Mouse (Mus musculus) cortical plate, adult 2 months (tissue): ENCODE data around the gene Rlbp1. TPM values are rescaled to one million over a fixed set of nuclear protein-coding genes. Genes with fewer than 3 reads are reported as not detected.

Experiments
- H3K27ac ChIP-seq: fragments of 200-500 bp; 2 replicates; pipeline ENCODE4 v1.5.1; 2012; ENCODE audit warnings: low read length, control low read depth, inconsistent platforms; ENCODE audit not compliant: insufficient read depth
- H3K4me1 ChIP-seq: fragments of 200-500 bp; 2 replicates; pipeline ENCODE4 v1.6.1; 2011; ENCODE audit warnings: low read length; ENCODE audit not compliant: control insufficient read depth, insufficient read depth
- H3K4me3 ChIP-seq: fragments of 200-500 bp; 2 replicates; pipeline ENCODE4 v1.5.1; 2011; ENCODE audit warnings: mild to moderate bottlenecking, low read length, control low read depth; ENCODE audit not compliant: insufficient read depth
- CTCF ChIP-seq: fragments of 200-500 bp; IDR thresholded peaks from 2 replicates; pipeline ENCODE4 v1.5.1; 2011; ENCODE audit warnings: mild to moderate bottlenecking, control low read depth, low read length; ENCODE audit not compliant: insufficient read depth; ENCODE audit errors: extremely low read depth
- POLR2A ChIP-seq: fragments of 200-500 bp; IDR thresholded peaks from 2 replicates; pipeline ENCODE4 v1.6.1; 2011; ENCODE audit warnings: mild to moderate bottlenecking, low read length, control low read depth; ENCODE audit not compliant: insufficient read depth; ENCODE audit errors: extremely low read depth
- polyA plus RNA-seq: library from polyadenylated mRNA; depleted of rRNA; stranded (reverse); fragments of >200 nt; gene quantifications from 2 replicates; pipeline ENCODE4 v1.2.3, GENCODE M21; 2012; rRNA removed

The Rlbp1 gene
- polyA plus RNA-seq, 1 experiment = 28.1 TPM

DNA sequence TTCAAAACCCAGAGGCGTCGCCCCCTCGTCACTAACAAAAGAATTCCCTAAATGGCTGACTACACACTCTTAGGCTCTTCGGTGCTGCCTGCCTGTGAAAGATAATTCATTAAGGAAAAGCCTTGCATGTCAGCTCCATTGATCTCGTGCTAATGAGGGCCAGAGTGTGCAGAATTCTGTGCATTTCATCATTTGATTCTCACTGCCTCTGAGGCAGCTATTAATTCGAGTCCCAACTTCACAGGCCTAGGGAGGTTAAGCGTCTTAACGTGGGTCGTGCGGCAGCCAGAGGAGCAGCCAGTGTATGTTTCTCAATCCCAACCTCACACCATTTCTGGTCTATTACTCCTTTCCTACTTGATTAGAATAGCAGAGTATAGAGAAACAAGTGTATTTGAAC lies 55.7 kb downstream of the Rlbp1 start:
- H3K4me1 ChIP-seq = peaks cover 7% of the 10 kb centered on the region; the same call in 1 of the 2 replicates
- TF ChIP-seq POLR2A (no peak), CTCF (no peak)
- no peak overlapping the region for H3K4me3 ChIP-seq
- H3K27ac ChIP-seq = no peak overlapping the region

DNA sequence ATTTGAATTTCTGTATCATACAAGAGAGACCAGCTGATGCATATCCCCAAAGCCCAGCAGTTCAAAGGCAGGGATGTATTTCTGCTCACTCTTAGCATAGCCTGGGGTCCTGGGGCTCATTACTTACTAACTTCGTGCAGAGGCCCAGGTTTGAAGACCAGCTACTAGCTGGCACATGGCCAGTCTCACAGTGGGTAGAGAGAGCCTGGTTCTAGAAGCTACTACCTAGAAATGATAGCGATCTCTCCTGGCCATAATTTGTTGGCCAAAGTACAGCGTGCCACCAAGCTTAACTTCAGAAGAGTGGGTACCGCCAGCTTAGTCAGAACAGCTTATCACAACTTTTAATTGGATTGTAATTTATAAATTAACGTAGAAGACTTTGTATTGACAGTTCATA lies 58.1 kb downstream of the Rlbp1 start:
- no peak for TF ChIP-seq CTCF
- no peak for TF ChIP-seq POLR2A
- Histone ChIP-seq H3K4me3 (no peak overlapping the region), H3K27ac (no peak overlapping the region), H3K4me1 (peaks cover 2% of the 10 kb centered on the region; the same call in 1 of the 2 replicates)

Other genes starting within 250 kb of the Rlbp1 start
- 311 and 350 TPM in 2 replicates for gene Mfge8, start 238.0 kb downstream of the Rlbp1 start, polyA plus RNA-seq
- 43.1 and 43.5 TPM in 2 replicates for gene Abhd2, start 113.8 kb downstream of the Rlbp1 start, polyA plus RNA-seq
- 0.42 and 0.73 TPM in 2 replicates for gene Fanci, start 4.9 kb upstream of the Rlbp1 start, polyA plus RNA-seq
- 80.9 and 87.1 TPM in 2 replicates for gene Polg, start 79.3 kb upstream of the Rlbp1 start, polyA plus RNA-seq
- gene Rhcg, start 230.6 kb upstream of the Rlbp1 start, polyA plus RNA-seq = 0.38 and 0.59 TPM in 2 replicates